Mouse (Mus musculus) midbrain, embryonic 10.5 days (tissue): ENCODE results near the gene Prox1. TPM values are rescaled to one million over a fixed set of nuclear protein-coding genes. Genes with fewer than 3 reads are reported as not detected.
A peak's percentile ranks its signal among the peaks of the same experiment; 100 is the strongest.

ENCODE experiments used
- DNase-seq: peaks from one replicate; pipeline ENCODE4 v3.0.0-alpha.2; 2017; ENCODE audit warnings: low spot score
- H3K27ac ChIP-seq: fragments of 300-500 bp; sonication (generic); replicated peaks from 2 replicates; pipeline ENCODE4 v1.5.1; 2016; ENCODE audit warnings: mild to moderate bottlenecking
- H3K27me3 ChIP-seq: fragments of 300-500 bp; sonication (generic); 2 replicates; pipeline ENCODE4 v1.6.1; 2016; ENCODE audit warnings: low read depth, mild to moderate bottlenecking; ENCODE audit not compliant: poor library complexity, severe bottlenecking
- H3K36me3 ChIP-seq: fragments of 300-500 bp; sonication (generic); 2 replicates; pipeline ENCODE4 v1.6.1; 2016; ENCODE audit warnings: mild to moderate bottlenecking, moderate library complexity
- H3K4me1 ChIP-seq: fragments of 300-500 bp; sonication (generic); 2 replicates; pipeline ENCODE4 v1.6.1; 2016
- H3K4me3 ChIP-seq: fragments of 300-500 bp; sonication (generic); 2 replicates; pipeline ENCODE4 v1.5.1; 2016; ENCODE audit warnings: mild to moderate bottlenecking, moderate library complexity
- H3K9me3 ChIP-seq: fragments of 300-500 bp; sonication (generic); replicated peaks from 2 replicates; pipeline ENCODE4 v1.6.1; 2016; ENCODE audit warnings: mild to moderate bottlenecking
- WGBS: fragments of 180-500 bp; shearing (Covaris S2); methylation state at CpG from one replicate; pipeline ENCODE4 v1.1.7; 2016; 5-methylcytosine and 5-hydroxymethylcytosine counted together
- polyA plus RNA-seq: library from polyadenylated mRNA; unstranded; fragments of >200 nt; fragmentation: Nextera tagmentation; extraction: Ambion mirVana; gene quantifications from 2 replicates; pipeline ENCODE4 v1.2.1, GENCODE M21; 2016

Gene Prox1
- polyA plus RNA-seq, 1 experiment from 2014 or later, result 6.5 TPM

DNA sequence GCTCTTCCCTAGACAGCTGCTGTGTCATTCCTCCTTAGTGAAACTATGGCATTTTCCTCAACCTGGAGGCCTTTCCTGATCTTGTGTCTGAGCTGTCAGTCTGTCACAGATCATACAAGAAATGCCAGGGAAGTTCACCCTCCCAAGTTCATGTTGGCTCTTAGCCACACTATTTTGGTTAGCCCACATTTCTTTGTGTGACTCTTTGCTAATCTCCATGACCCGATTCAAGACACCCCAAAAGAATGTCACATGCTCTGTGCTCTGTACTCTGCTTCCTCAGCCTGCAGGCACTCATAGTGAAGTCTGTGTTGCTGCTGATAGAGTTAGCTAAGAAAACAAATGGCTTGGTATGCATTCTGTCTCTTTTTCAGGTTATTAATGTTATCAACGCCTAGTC lies 18.6 kb upstream of the Prox1 start:
- Histone ChIP-seq H3K9me3 (no peaks in the 10 kb centered on the region), H3K4me1 (peaks cover 36% of the 10 kb centered on the region), H3K4me3 (no peak overlapping the region), H3K36me3 (no peaks in the 10 kb centered on the region), H3K27me3 (peaks cover 44% of the 10 kb centered on the region), H3K27ac (no peak overlapping the region)
- DNase-seq, result no peak
- 79% methylated on average over 2 of the region's 2 CpGs for WGBS

DNA sequence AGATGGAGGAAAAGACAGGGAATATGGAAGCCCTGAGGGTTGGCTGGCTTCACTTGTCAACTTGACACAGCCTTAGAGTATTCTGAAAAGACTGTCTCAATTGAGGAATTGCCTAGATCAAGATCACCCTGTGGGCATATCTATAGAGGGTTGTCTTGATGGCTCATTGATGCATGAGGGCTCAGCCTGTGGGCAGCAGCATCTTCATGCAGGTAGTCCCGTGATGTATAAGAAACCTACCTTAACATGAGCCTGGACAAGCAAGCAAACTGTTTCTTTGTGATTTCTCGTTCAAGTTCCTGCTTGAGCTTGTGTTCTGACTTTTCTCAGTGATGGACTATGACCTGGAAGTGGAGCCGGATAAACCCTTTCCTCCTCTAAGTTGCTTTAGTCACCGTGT lies 15.8 kb upstream of the Prox1 start:
- DNase-seq, result no peak
- 90% methylated on average over 4 of the region's 4 CpGs for WGBS
- Histone ChIP-seq H3K4me1 (peaks cover 34% of the 10 kb centered on the region), H3K36me3 (no peaks in the 10 kb centered on the region), H3K27ac (no peak overlapping the region), H3K27me3 (peaks cover 30% of the 10 kb centered on the region; the same call in 1 of the 2 replicates), H3K4me3 (no peak overlapping the region), H3K9me3 (no peaks in the 10 kb centered on the region)

DNA sequence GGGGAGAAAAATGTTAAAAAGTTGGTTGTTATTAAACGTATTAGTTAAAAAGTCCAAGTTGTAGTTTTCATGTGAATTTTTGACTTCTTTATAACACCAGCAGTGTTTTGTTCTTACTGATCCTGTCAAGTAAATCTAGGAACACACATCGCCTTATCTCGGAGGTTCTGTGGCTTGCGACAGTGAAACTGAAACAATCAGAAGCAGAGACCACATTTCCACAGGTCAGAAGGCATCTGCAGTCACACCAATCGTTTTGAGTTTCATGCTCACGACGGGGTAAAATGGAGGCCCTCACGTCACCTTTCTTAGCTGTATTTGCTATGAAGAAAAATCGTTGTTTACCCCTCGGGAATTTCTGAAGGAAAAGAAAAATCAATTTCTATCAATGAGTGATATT lies 14.8 kb upstream of the Prox1 start:
- Histone ChIP-seq H3K27ac (no peak overlapping the region), H3K4me1 (peaks cover 34% of the 10 kb centered on the region), H3K9me3 (no peaks in the 10 kb centered on the region), H3K27me3 (peaks cover 30% of the 10 kb centered on the region; the same call in 1 of the 2 replicates), H3K36me3 (no peaks in the 10 kb centered on the region), H3K4me3 (no peak overlapping the region)
- 90% methylated on average over 10 of the region's 10 CpGs for WGBS
- no peak for DNase-seq

DNA sequence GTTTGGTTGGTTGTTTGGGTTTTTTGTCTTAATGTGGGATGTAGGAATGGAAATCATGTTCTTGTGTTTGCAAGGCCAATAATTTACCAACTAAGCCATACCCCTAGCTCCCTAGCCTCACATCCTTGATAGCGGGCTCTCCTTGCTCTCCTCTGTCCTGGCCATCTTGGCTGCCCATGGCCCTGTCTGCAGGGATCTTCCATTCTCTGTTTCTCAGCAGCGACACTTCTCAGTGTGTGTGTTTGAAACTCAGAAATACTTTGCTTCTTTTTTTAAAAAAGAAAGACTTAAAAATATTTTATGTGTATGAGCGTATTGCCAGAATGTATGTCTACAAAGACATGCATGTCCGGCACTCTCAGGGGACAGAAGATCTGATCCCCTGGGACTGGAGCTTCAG lies 13.1 kb upstream of the Prox1 start:
- WGBS, result 97% methylated on average over 4 of the region's 4 CpGs

DNA sequence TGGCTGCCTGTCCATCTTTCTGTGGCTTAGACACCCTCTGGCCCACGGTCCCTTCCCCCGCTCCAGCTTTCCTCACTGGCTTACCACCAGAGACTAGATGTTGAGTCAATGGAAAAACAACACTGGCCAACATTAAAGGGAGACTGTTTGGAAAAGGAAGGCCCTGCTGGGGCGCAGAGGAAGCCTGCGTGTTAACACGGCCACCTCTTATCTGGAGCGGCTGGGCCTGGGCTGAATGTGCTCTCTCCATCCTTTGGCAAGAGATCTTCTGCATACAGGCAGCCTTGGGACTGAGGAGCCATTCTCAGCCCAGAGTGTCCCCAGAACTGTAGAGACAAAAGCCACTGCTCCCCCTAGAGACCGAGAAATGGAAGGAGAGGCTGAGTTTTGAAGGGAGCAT lies 11.3 kb upstream of the Prox1 start:
- no peaks in the 10 kb centered on the region for H3K36me3 ChIP-seq
- H3K9me3 ChIP-seq, result no peaks in the 10 kb centered on the region
- WGBS, result 69% methylated on average over 7 of the region's 7 CpGs
- H3K4me1 ChIP-seq, result peaks cover 36% of the 10 kb centered on the region
- H3K27ac ChIP-seq, result no peak overlapping the region
- peaks cover 49% of the 10 kb centered on the region for H3K27me3 ChIP-seq
- no peak for DNase-seq
- no peak overlapping the region for H3K4me3 ChIP-seq

More for the DNA sequence above, 13.1 kb upstream of the Prox1 start:
- DNase-seq, result no peak
- H3K4me3 ChIP-seq, result no peak overlapping the region
- no peak overlapping the region for H3K27ac ChIP-seq
- peaks cover 32% of the 10 kb centered on the region for H3K4me1 ChIP-seq
- no peaks in the 10 kb centered on the region for H3K36me3 ChIP-seq
- peaks cover 32% of the 10 kb centered on the region for H3K27me3 ChIP-seq
- no peaks in the 10 kb centered on the region for H3K9me3 ChIP-seq

DNA sequence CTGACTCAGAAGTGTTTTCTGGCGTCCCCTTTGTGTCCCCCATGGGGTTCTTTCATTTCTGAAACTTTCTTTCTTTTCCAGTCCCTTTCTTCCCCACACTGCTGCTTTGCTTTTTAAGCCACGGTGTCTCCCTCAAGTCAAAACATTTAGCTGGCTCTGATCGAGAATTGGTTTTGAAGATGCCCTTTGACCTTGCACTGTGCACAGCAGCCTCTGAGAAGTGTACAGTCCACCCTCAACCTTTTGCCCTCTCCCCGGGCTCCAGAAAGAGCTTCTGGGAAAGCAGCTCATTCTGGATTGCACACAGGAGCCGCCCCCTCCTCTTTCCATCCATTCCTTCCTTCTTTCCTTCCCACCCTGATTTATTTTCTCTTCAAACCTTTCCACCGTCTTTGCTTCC lies 10.3 kb upstream of the Prox1 start:
- Histone ChIP-seq H3K4me3 (no peak overlapping the region), H3K27me3 (peaks cover 53% of the 10 kb centered on the region), H3K9me3 (no peaks in the 10 kb centered on the region), H3K4me1 (peaks cover 36% of the 10 kb centered on the region), H3K27ac (no peak overlapping the region), H3K36me3 (no peaks in the 10 kb centered on the region)
- DNase-seq, result no peak
- WGBS, result 29% methylated on average over 6 of the region's 6 CpGs

DNA sequence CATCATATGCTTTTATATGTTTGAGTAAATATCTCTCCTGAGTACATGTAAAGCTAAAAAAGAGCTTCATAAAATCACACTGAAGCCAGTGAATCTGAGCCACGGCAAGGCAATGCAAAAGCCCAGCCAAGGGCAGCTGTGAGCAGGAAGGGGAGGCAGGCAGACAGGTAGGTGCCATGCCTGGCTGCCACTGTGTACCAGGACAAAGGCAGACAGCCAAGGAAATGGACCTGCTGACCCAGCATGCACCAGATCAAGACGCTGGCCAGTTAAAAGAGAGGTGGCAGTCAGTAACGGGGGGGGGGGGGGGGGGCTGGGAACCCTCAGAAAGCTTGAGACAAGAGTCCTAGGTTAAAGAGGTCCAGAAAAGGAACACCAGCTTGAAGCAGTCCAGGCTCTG lies 6.4 kb upstream of the Prox1 start:
- no peak overlapping the region for H3K4me3 ChIP-seq
- peaks cover 86% of the 10 kb centered on the region for H3K27me3 ChIP-seq
- WGBS, result 34% methylated on average over 3 of the region's 3 CpGs
- no peaks in the 10 kb centered on the region for H3K9me3 ChIP-seq
- H3K27ac ChIP-seq, result no peak overlapping the region
- H3K36me3 ChIP-seq, result no peaks in the 10 kb centered on the region
- no peak for DNase-seq
- peaks cover 61% of the 10 kb centered on the region for H3K4me1 ChIP-seq

DNA sequence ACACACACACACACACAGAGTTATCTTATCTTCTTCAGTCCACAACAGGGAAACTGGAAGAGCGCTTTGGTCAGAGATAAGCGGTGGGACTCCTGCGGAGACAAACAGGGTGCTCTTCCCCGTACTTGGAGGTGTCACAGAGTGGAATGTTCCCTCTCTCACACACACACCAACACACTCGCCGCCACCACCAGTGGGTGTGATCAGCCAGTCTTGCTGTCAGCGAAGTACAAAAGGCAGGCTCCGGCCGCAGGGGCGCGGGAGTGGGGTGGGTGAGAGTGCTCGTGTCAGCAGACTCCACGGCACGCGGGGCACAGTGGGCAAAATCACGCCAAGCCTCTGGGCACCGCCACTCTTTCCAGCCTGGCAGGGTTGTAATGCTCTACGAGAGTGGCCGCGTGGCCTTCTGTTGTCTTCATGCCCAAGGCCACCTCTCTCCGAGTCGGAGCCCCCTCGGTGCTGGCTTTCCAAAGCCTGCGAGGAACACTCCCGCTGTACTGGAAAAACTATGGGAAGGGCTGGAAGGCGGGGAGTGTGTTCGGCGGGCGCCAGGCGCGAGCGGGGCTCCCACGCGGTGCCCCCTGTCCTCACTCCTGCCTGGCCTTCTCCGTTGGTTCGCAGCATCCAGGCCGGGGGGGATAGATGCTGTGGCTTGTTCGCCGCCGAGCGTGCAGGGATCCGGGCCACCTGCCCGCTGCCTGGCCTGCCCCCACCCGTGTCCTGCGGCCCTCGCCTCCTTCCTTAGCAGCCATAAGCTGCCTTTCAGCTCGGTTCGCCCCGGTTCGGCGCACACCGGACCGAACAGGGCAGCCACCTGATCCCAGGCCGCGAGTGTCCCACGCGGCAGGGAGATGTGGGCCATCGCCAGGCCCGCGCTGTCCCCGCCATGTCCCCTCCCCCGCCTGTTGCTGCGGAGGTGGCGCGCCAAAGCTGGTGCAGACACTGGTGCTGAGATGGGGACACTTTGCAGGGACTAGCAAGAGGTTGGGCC lies 4.5 kb upstream of the Prox1 start:
- Histone ChIP-seq H3K9me3 (no peaks in the 10 kb centered on the region), H3K4me3 (peak overlapping the region; percentile 58), H3K36me3 (no peaks in the 10 kb centered on the region), H3K27ac (peak overlapping the region; percentile 88), H3K4me1 (peaks cover 56% of the 10 kb centered on the region), H3K27me3 (peaks cover 87% of the 10 kb centered on the region)
- DNase-seq, result peak; percentile 66
- WGBS, result 1% methylated on average over 65 of the region's 65 CpGs

DNA sequence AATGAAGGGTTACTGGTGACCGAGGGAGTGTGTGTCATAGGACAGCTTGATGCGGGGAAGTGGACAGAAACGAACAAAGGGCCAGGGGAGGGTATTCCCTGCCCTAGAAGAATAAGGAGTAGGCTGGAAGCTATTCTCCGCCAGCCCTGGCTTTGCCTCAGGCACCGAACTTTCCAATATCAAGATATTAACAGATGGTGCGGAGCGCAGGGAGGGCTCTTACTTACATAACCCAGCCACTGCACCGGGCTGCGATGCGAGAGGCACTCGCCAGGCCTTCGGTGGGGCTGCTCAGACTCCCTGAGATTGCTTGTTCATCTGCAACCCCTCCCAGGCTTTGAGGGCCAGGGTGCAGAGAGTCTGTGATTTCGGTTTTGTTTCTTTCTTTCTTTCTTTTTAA lies 3.7 kb upstream of the Prox1 start:
- H3K36me3 ChIP-seq, result no peaks in the 10 kb centered on the region
- DNase-seq, result peak; percentile 66
- peak overlapping the region; percentile 55; the same call in 1 of the 2 replicates for H3K27ac ChIP-seq
- peaks cover 58% of the 10 kb centered on the region for H3K4me1 ChIP-seq
- no peaks in the 10 kb centered on the region for H3K9me3 ChIP-seq
- WGBS, result under 1% methylated on average over 13 of the region's 13 CpGs
- peaks cover 79% of the 10 kb centered on the region for H3K27me3 ChIP-seq
- H3K4me3 ChIP-seq, result peak overlapping the region; percentile 58

DNA sequence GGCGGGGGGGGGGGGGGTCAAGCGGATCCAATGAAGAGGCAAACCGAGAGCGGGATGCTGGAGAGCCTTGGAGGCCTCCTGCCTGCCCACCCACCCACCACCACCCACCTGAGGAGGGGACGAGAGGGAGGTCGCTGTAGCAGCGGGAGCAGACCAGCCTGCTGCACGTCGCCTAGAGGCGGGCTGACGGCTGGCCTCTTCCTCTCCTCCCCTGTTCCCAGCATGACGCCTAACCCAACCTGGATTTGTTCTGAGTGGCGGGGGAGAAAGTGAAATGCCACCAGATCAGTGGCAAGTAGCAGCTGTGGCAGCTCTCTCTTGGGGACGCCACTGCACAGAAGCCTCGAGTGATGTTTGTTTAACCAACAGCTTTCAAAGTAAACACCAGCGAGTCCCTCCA lies 3.1 kb upstream of the Prox1 start:
- H3K27me3 ChIP-seq, result peaks cover 81% of the 10 kb centered on the region
- DNase-seq, result peak; percentile 57
- H3K9me3 ChIP-seq, result no peaks in the 10 kb centered on the region
- WGBS, result under 1% methylated on average over 16 of the region's 16 CpGs
- H3K4me3 ChIP-seq, result peak overlapping the region; percentile 83
- H3K36me3 ChIP-seq, result no peaks in the 10 kb centered on the region
- peak overlapping the region; percentile 46 for H3K27ac ChIP-seq
- peaks cover 64% of the 10 kb centered on the region for H3K4me1 ChIP-seq

DNA sequence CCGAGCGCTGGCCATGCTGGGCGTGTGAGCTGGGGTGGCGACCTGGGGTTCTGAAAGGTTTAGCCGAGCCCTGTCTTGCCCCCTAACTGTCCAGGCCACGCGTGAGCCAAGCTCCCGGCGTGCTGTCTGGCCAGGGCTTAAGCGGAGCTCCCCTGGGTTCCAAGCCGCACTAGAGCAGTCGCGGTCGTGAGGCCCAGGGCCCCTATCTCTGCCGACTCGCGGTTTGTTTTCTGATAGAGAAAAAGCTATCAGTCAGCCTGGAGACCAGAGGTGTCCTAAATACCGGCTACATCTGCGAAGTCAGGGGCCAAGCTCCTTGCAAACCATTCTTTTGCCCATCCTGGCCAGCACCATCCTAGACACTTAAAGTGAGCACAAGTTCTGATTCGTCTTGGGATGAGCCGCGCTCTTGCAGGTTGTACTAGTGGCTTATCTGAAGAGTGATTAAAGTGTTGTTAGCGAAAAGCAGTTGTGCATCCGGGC lies 2.5 kb upstream of the Prox1 start:
- H3K27me3 ChIP-seq, result peaks cover 81% of the 10 kb centered on the region

DNA sequence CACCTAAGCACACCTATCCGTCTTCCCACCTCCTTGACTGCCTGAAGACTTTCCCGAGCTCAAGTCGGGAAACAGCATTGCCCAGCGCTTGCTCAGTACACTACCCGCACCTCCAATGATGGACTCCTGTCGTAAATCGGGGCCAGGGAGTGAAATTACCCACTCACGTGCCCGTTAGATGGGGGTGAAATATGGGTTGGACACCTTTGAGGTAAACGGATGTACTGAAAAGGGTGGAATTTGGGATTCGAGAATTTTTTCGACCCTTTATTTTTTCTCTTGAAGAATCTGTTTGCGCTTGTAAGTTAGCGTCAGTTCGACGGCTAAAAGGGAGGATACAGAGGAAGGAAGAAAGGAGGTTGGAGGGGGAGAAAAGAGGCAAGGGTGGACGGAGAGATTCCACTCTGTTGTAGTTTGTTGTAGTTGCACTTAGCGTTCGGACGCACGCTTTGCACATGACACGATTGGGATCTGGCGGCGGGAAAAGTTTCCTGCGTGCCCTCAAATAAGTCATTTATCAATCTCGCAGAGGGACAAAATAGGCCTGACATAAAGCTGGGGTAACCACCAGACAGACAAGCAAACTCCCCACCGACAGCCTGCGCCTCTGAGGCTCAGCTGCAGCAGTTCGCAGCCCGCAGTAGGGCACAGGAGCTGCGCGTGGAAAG lies 1.9 kb upstream of the Prox1 start:
- Histone ChIP-seq H3K9me3 (no peaks in the 10 kb centered on the region), H3K4me3 (peak overlapping the region; percentile 83), H3K4me1 (peaks cover 76% of the 10 kb centered on the region), H3K36me3 (no peaks in the 10 kb centered on the region), H3K27me3 (peaks cover 81% of the 10 kb centered on the region), H3K27ac (peak overlapping the region; percentile 59)
- WGBS, result 1% methylated on average over 32 of the region's 32 CpGs
- no peak for DNase-seq

More for the DNA sequence above, 2.5 kb upstream of the Prox1 start:
- H3K27ac ChIP-seq, result peak overlapping the region; percentile 59
- peaks cover 70% of the 10 kb centered on the region for H3K4me1 ChIP-seq
- peak; percentile 68 for DNase-seq
- under 1% methylated on average over 24 of the region's 24 CpGs for WGBS
- H3K36me3 ChIP-seq, result no peaks in the 10 kb centered on the region
- no peaks in the 10 kb centered on the region for H3K9me3 ChIP-seq
- H3K4me3 ChIP-seq, result peak overlapping the region; percentile 83

DNA sequence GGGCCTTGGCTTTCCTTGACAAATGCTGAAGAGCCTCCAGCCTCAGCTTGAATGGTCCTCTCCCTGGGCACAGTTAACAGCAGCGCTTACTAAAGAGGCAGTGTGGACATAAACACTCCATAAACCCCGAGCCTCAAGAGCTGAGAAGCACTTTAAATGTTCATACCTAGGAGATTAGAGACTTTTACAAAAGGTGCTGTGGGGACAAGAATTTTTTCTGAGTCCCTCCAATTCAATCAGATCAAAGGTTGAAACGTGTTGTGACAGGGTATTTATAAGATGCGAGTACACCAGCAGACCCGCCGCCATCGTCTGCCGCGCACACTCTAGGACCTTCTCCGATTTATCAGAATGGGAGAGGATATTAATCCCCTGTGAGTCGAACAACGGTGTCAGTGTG lies 1.2 kb upstream of the Prox1 start:
- peaks cover 80% of the 10 kb centered on the region for H3K27me3 ChIP-seq

More for the DNA sequence above, 1.2 kb upstream of the Prox1 start:
- peaks cover 78% of the 10 kb centered on the region for H3K4me1 ChIP-seq
- peak overlapping the region; percentile 83 for H3K4me3 ChIP-seq
- H3K27ac ChIP-seq, result no peak overlapping the region
- H3K36me3 ChIP-seq, result no peaks in the 10 kb centered on the region
- DNase-seq, result no peak
- H3K9me3 ChIP-seq, result no peaks in the 10 kb centered on the region
- WGBS, result under 1% methylated on average over 12 of the region's 12 CpGs
